Mouse (Mus musculus) skeletal muscle tissue, adult 2 months (tissue): Measurements from ENCODE around the gene Hist1h3a.
A peak's percentile ranks its signal among the peaks of the same experiment; 100 is the strongest.
"Not testable (repeated sequence)": the region's sequence is repeated elsewhere in the genome, so short reads cannot be mapped to it uniquely, and the experiment has no call there.

ENCODE experiments used
- DNase-seq: peaks from one replicate; pipeline ENCODE4 v3.0.0-alpha.2; 2012; ENCODE audit warnings: low read depth, low spot score

Gene Hist1h3a

GRCm38 (mm10) chr13:23743215-23743614 lies 19.0 kb downstream of the Hist1h3a start:
- no peak for DNase-seq

- DNase-seq, result no peak
Observed at GRCm38 (mm10) chr13:23742007-23742406, 20.2 kb downstream of the Hist1h3a start.

GRCm38 (mm10) chr13:23740910-23741309 lies 21.3 kb downstream of the Hist1h3a start:
- no peak for DNase-seq

- no peak for DNase-seq
Observed at GRCm38 (mm10) chr13:23740256-23740840, 21.8 kb downstream of the Hist1h3a start.

GRCm38 (mm10) chr13:23739922-23740252 lies 22.3 kb downstream of the Hist1h3a start:
- no peak for DNase-seq

- DNase-seq, result peak; percentile 97
Observed at GRCm38 (mm10) chr13:23739069-23739921, 22.9 kb downstream of the Hist1h3a start.

GRCm38 (mm10) chr13:23738677-23739068 lies 23.5 kb downstream of the Hist1h3a start, which contains the start of gene Hist1h1c:
Hist1h1c (plus strand) TSS chr13:23738808.
- peak; percentile 93 for DNase-seq

GRCm38 (mm10) chr13:23738041-23738440 lies 24.1 kb downstream of the Hist1h3a start:
- DNase-seq, result no peak

- DNase-seq, result no peak
Observed at GRCm38 (mm10) chr13:23737091-23737490, 25.1 kb downstream of the Hist1h3a start.

GRCm38 (mm10) chr13:23732156-23732804 lies 29.9 kb downstream of the Hist1h3a start:
- peak; percentile 28 for DNase-seq

GRCm38 (mm10) chr13:23730479-23730878 lies 31.7 kb downstream of the Hist1h3a start:
- DNase-seq, result peak; percentile 27

GRCm38 (mm10) chr13:23729706-23730105 lies 32.5 kb downstream of the Hist1h3a start:
- no peak for DNase-seq

GRCm38 (mm10) chr13:23729192-23729525 lies 33.0 kb downstream of the Hist1h3a start:
- peak; percentile 36 for DNase-seq

GRCm38 (mm10) chr13:23728472-23729191 lies 33.6 kb downstream of the Hist1h3a start:
- DNase-seq, result no peak

GRCm38 (mm10) chr13:23725213-23725612 lies 37.0 kb downstream of the Hist1h3a start:
- DNase-seq, result no peak

GRCm38 (mm10) chr13:23724239-23724638 lies 37.9 kb downstream of the Hist1h3a start:
- no peak for DNase-seq

- not testable (repeated sequence) for DNase-seq
Observed at GRCm38 (mm10) chr13:23717593-23718245, 44.5 kb downstream of the Hist1h3a start.

- DNase-seq, result no peak
Observed at GRCm38 (mm10) chr13:23717176-23717575, 45.0 kb downstream of the Hist1h3a start.

GRCm38 (mm10) chr13:23716261-23717042 lies 45.7 kb downstream of the Hist1h3a start:
- no peak for DNase-seq
